Mouse (Mus musculus) spleen, postnatal 4 days (tissue): ENCODE data around the gene Tmem273.

ENCODE experiments used
- DNase-seq, 2 experiments: peaks; one replicate each; pipeline ENCODE4 v3.0.0; 2022; ENCODE audit warnings: low spot score in 2 of 2

The Tmem273 gene

GRCm38 (mm10) chr14:32812429-32812828 is 26.7 kb downstream of the Tmem273 start:
- DNase-seq = no peak

GRCm38 (mm10) chr14:32814961-32815360 is 29.2 kb downstream of the Tmem273 start:
- no peak for DNase-seq

GRCm38 (mm10) chr14:32816533-32816932 is 30.8 kb downstream of the Tmem273 start:
- no peak for DNase-seq

- DNase-seq = no peak
Observed at GRCm38 (mm10) chr14:32817258-32817657, 31.5 kb downstream of the Tmem273 start.

GRCm38 (mm10) chr14:32819297-32819696 is 33.5 kb downstream of the Tmem273 start:
- no peak for DNase-seq

- no peak for DNase-seq
Observed at GRCm38 (mm10) chr14:32822812-32823211, 37.0 kb downstream of the Tmem273 start.

- no peak for DNase-seq
Observed at GRCm38 (mm10) chr14:32823861-32824260, 38.1 kb downstream of the Tmem273 start.

GRCm38 (mm10) chr14:32824267-32825150 is 38.7 kb downstream of the Tmem273 start:
- DNase-seq = no peak

- no peak for DNase-seq
Observed at GRCm38 (mm10) chr14:32825426-32826032, 39.8 kb downstream of the Tmem273 start.

- DNase-seq = no peak
Observed at GRCm38 (mm10) chr14:32827165-32827564, 41.4 kb downstream of the Tmem273 start.

- no peak for DNase-seq
Observed at GRCm38 (mm10) chr14:32827994-32828650, 42.4 kb downstream of the Tmem273 start.

- DNase-seq = no peak
Observed at GRCm38 (mm10) chr14:32833847-32834246, 48.1 kb downstream of the Tmem273 start, which contains the start of gene Fam170b. Gene Fam170b, plus strand, starts transcription at chr14:32833962.

- DNase-seq = no peak
Observed at GRCm38 (mm10) chr14:32835181-32835580, 49.4 kb downstream of the Tmem273 start.

- DNase-seq = no peak
Observed at GRCm38 (mm10) chr14:32835596-32835995, 49.8 kb downstream of the Tmem273 start.

- DNase-seq = no peak
Observed at GRCm38 (mm10) chr14:32836191-32836590, 50.4 kb downstream of the Tmem273 start.

GRCm38 (mm10) chr14:32842052-32842451 is 56.3 kb downstream of the Tmem273 start:
- DNase-seq = no peak

- no peak for DNase-seq
Observed at GRCm38 (mm10) chr14:32854059-32854458, 68.3 kb downstream of the Tmem273 start.

GRCm38 (mm10) chr14:32856246-32856645 is 70.5 kb downstream of the Tmem273 start:
- DNase-seq = no peak

- DNase-seq = no peak
Observed at GRCm38 (mm10) chr14:32856681-32857328, 71.0 kb downstream of the Tmem273 start, which contains the start of gene Vstm4. Gene Vstm4, plus strand, starts transcription at chr14:32856756.

- no peak for DNase-seq
Observed at GRCm38 (mm10) chr14:32858361-32858760, 72.6 kb downstream of the Tmem273 start.

GRCm38 (mm10) chr14:32858941-32859510 is 73.3 kb downstream of the Tmem273 start:
- peak in 1 of 2 experiments; percentile 20 for DNase-seq
